Comparison of ENCODE assay signal across 17 mouse cellular contexts in the genomic region with DNA sequence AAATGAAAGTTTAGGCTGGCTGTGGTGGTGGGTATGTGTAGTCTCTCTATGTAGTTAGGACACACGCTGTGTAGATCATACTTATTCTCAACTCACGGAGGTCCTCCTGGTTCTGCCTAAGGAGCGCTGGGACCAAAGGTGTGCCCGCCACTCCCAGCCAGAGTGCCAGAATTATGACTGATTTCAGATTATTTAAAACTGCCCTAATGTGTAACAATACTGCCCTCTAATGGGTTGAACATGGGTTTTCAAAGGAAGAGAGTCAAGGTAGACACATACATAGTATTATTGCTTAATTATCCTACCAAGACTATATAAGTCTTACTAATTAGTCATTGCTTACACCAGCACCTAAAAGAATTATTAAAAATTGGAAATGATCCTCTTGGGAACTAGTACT. TPM values are rescaled to one million over a fixed set of nuclear protein-coding genes. Genes with fewer than 3 reads are reported as not detected.
DNase-seq lines count a peak whose midpoint lies in the region; ATAC-seq and TF ChIP-seq lines count a peak whose summit lies in the region.
"Had no signal": no experiment of that assay in that cellular context is flagged by ENCODE, and none has a peak within 500 bp of the region (broad histone marks: within the 10 kb centered on the region; RNA-seq: fewer than 3 reads in every experiment).

No protein-coding gene starts in this region.

- TF ChIP-seq CTCF in kidney, adult 2 months (conservative IDR thresholded peaks at IDR 0.05; ENCODE audit: insufficient read depth, insufficient read length, low read depth, low read length) = peak; percentile 29; the same call in 1 of the 2 replicates
- TF ChIP-seq CTCF in midbrain, postnatal 0 days (IDR thresholded peaks at IDR 0.05) = peak; percentile 58

- H3K9ac ChIP-seq in midbrain, postnatal 0 days (replicated peaks; ENCODE audit: low read length, poor library complexity, severe bottlenecking) = no peak overlapping the region
- no peak overlapping the region for H3K9ac ChIP-seq in midbrain, embryonic 13.5 days (replicated peaks)
- H3K9ac ChIP-seq: embryonic facial prominence, embryonic 12.5 days; liver, embryonic 13.5 days had no signal

- peak; percentile 28 for DNase-seq in kidney, adult 2 months
- DNase-seq in kidney, adult 18-20 months = no peak
- peak; percentile 23 for DNase-seq in midbrain, postnatal 0 days (ENCODE audit: low spot score)
- no peak for DNase-seq in right cerebral cortex, postnatal 10 days (ENCODE audit: low spot score in 2 of 2)
- no peak for DNase-seq in left cerebral cortex, adult 11 months (ENCODE audit: low spot score)
- DNase-seq: adrenal gland, adult 2 months; gastrocnemius, postnatal 36 days; layer of hippocampus, postnatal 36 days; liver, embryonic 13.5 days; thymus, postnatal 25 days had no signal

- no peaks in the 10 kb centered on the region for H3K27me3 ChIP-seq in kidney, adult 2 months (replicated peaks; ENCODE audit: control insufficient read depth, insufficient read depth, low read length)
- no peaks in the 10 kb centered on the region for H3K27me3 ChIP-seq in midbrain, postnatal 0 days (ENCODE audit: insufficient read depth, low read length)
- H3K27me3 ChIP-seq in midbrain, embryonic 13.5 days = no peaks in the 10 kb centered on the region
- H3K27me3 ChIP-seq: embryonic facial prominence, embryonic 12.5 days; liver, embryonic 13.5 days had no signal

- H3K4me3 ChIP-seq in kidney, adult 2 months (ENCODE audit: insufficient read depth, low read depth, low read length) = no peak overlapping the region
- H3K4me3 ChIP-seq in midbrain, postnatal 0 days (ENCODE audit: low read depth, low read length) = no peak overlapping the region
- H3K4me3 ChIP-seq in midbrain, embryonic 13.5 days (replicated peaks) = no peak overlapping the region
- H3K4me3 ChIP-seq: embryonic facial prominence, embryonic 12.5 days; liver, embryonic 13.5 days had no signal

- no peak overlapping the region for H3K27ac ChIP-seq in kidney, adult 2 months (ENCODE audit: insufficient read depth, low read depth, low read length)
- no peak overlapping the region for H3K27ac ChIP-seq in midbrain, postnatal 0 days (ENCODE audit: low read depth, low read length)
- H3K27ac ChIP-seq in midbrain, embryonic 13.5 days = no peak overlapping the region
- H3K27ac ChIP-seq: embryonic facial prominence, embryonic 12.5 days; liver, embryonic 13.5 days had no signal

- 72% methylated on average over 4 of the region's 4 CpGs for WGBS in kidney, adult 2 months
- WGBS in midbrain, postnatal 0 days = 88% methylated on average over 4 of the region's 4 CpGs
- WGBS in midbrain, embryonic 13.5 days = 94% methylated on average over 4 of the region's 4 CpGs

- no peaks in the 10 kb centered on the region for H3K9me3 ChIP-seq in midbrain, postnatal 0 days (ENCODE audit: low read length)
- no peaks in the 10 kb centered on the region for H3K9me3 ChIP-seq in midbrain, embryonic 13.5 days
- H3K9me3 ChIP-seq: G1E; liver, embryonic 13.5 days had no signal

- no peak for ATAC-seq in midbrain, postnatal 0 days (ENCODE audit: low FRiP score)
- no peak for ATAC-seq in midbrain, embryonic 13.5 days
- ATAC-seq in common myeloid progenitor, adult 5-6 weeks (replicated peaks; ENCODE audit: low read depth, poor library complexity, severe bottlenecking) = peak; percentile 63
- ATAC-seq: forebrain, embryonic 14.5 days; midbrain, embryonic 16.5 days had no signal

- TF ChIP-seq POLR2A in kidney, adult 2 months (IDR thresholded peaks at IDR 0.05; ENCODE audit: low read depth, low read length) = no peak

- no peaks in the 10 kb centered on the region for H3K4me1 ChIP-seq in kidney, adult 2 months (ENCODE audit: control insufficient read depth, insufficient read depth, low read length)
- H3K4me1 ChIP-seq in midbrain, postnatal 0 days (ENCODE audit: insufficient read depth, low read length) = no peaks in the 10 kb centered on the region
- H3K4me1 ChIP-seq in midbrain, embryonic 13.5 days (replicated peaks) = no peaks in the 10 kb centered on the region
- H3K4me1 ChIP-seq: embryonic facial prominence, embryonic 12.5 days had no signal

- H3K36me3 ChIP-seq in kidney, adult 2 months (ENCODE audit: control insufficient read depth, insufficient read depth, low read length) = peaks cover 4% of the 10 kb centered on the region
- peaks cover 20% of the 10 kb centered on the region; the same call in 1 of the 2 replicates for H3K36me3 ChIP-seq in midbrain, postnatal 0 days (ENCODE audit: insufficient read depth, low read length)
- peaks cover 45% of the 10 kb centered on the region for H3K36me3 ChIP-seq in midbrain, embryonic 13.5 days

- H3K4me2 ChIP-seq in midbrain, postnatal 0 days (ENCODE audit: low read depth, low read length, poor library complexity, severe bottlenecking) = no peak overlapping the region
- H3K4me2 ChIP-seq in midbrain, embryonic 13.5 days (replicated peaks) = no peak overlapping the region
- H3K4me2 ChIP-seq: embryonic facial prominence, embryonic 12.5 days; liver, embryonic 13.5 days had no signal

RNA-seq across cellular contexts. Expression of a gene that starts 35.6 kb away (rescaled TPM):
- 20.4 and 22.7 TPM in 2 replicates for polyA plus RNA-seq in kidney, adult 2 months (2012; rRNA removed)
- 21.3 and 25.9 TPM in 2 replicates for total RNA-seq in midbrain, postnatal 0 days (2014; rRNA removed)
- 12.8 and 14.2 TPM in 2 replicates for polyA plus RNA-seq in midbrain, postnatal 0 days (2015; fragmentation: Nextera tagmentation; extraction: Ambion mirVana)
- 23.1 and 27.4 TPM in 2 replicates for polyA plus RNA-seq in midbrain, embryonic 13.5 days (2015; fragmentation: Nextera tagmentation; extraction: Ambion mirVana)
- 26.2 and 28.9 TPM in 2 replicates for total RNA-seq in common myeloid progenitor, adult 5-6 weeks (2017)

RNA-seq across cellular contexts. Expression of a gene that starts 36.7 kb away (rescaled TPM):
- 10.3 and 15.9 TPM in 2 replicates for polyA plus RNA-seq in kidney, adult 2 months (2012; rRNA removed)
- 4.3 and 6.9 TPM in 2 replicates for total RNA-seq in midbrain, postnatal 0 days (2014; rRNA removed)
- 5.9 and 7.7 TPM in 2 replicates for polyA plus RNA-seq in midbrain, postnatal 0 days (2015; fragmentation: Nextera tagmentation; extraction: Ambion mirVana)
- 1.8 TPM in 1 of 2 replicates, not detected in the other for polyA plus RNA-seq in midbrain, embryonic 13.5 days (2015; fragmentation: Nextera tagmentation; extraction: Ambion mirVana)
- 53.0 and 75.4 TPM in 2 replicates for total RNA-seq in common myeloid progenitor, adult 5-6 weeks (2017)
- polyA plus RNA-seq: forebrain, embryonic 14.5 days had no signal

RNA-seq across cellular contexts. Expression of a gene that starts 44.7 kb away (rescaled TPM):
- polyA plus RNA-seq in kidney, adult 2 months (2012; rRNA removed) = 0.31 and 0.76 TPM in 2 replicates
- not detected in 2 replicates for total RNA-seq in midbrain, postnatal 0 days (2014; rRNA removed)
- not detected in 2 replicates for polyA plus RNA-seq in midbrain, postnatal 0 days (2015; fragmentation: Nextera tagmentation; extraction: Ambion mirVana)
- not detected in 2 replicates for polyA plus RNA-seq in midbrain, embryonic 13.5 days (2015; fragmentation: Nextera tagmentation; extraction: Ambion mirVana)
- total RNA-seq in common myeloid progenitor, adult 5-6 weeks (2017) = not detected in 2 replicates
- total RNA-seq: adrenal gland, adult 2 months; G1E; gastrocnemius, postnatal 36 days; heart, postnatal 25 days; layer of hippocampus, postnatal 36 days had no signal
- polyA plus RNA-seq: adrenal gland, adult 2 months; embryonic facial prominence, embryonic 12.5 days; forebrain, embryonic 14.5 days; G1E; midbrain, embryonic 16.5 days had no signal

Comparison
In these comparisons a context has a peak if more than half of its experiments do, and no peak if none do; other contexts are left out.
1. DNase-seq: peak in kidney, adult 2 months (single experiment) and midbrain, postnatal 0 days (single experiment); none in kidney, adult 18-20 months (single experiment), right cerebral cortex, postnatal 10 days (0 of 2) and left cerebral cortex, adult 11 months (single experiment).